Mouse (Mus musculus): ENCODE results near the gene Rlf. TPM values are rescaled to one million over a fixed set of nuclear protein-coding genes. Genes with fewer than 3 reads are reported as not detected.

Rlf gene
- polyA plus RNA-seq (2012; rRNA removed), result 14.5 and 16.1 TPM in 2 replicates

- DNase-seq (ENCODE audit: extremely low spot score in 1 of 2, low spot score in 1 of 2), result peak; percentile 97 to 100
Measured at GRCm38 (mm10) chr4:121214793-121215304, at the start of gene Rlf. Gene Rlf, minus strand, starts transcription at chr4:121215084.

- DNase-seq (ENCODE audit: extremely low spot score in 1 of 2, low spot score in 1 of 2), result no peak
Measured at GRCm38 (mm10) chr4:121241612-121242000, 26.7 kb upstream of the Rlf start.

GRCm38 (mm10) chr4:121240637-121241611, 26.0 kb upstream of the Rlf start:
- DNase-seq (ENCODE audit: extremely low spot score in 1 of 2, low spot score in 1 of 2), result peak in 1 of 2 experiments; percentile 49

- no peak for DNase-seq (ENCODE audit: extremely low spot score in 1 of 2, low spot score in 1 of 2)
Measured at GRCm38 (mm10) chr4:121239878-121240277, 25.0 kb upstream of the Rlf start.

- peak in 1 of 2 experiments; percentile 71 for DNase-seq (ENCODE audit: extremely low spot score in 1 of 2, low spot score in 1 of 2)
Measured at GRCm38 (mm10) chr4:121231772-121232414, 17.0 kb upstream of the Rlf start.

- DNase-seq (ENCODE audit: extremely low spot score in 1 of 2, low spot score in 1 of 2), result peak in 1 of 2 experiments; percentile 38
Measured at GRCm38 (mm10) chr4:121230943-121231614, 16.2 kb upstream of the Rlf start.

- peak; percentile 26 to 45 for DNase-seq (ENCODE audit: extremely low spot score in 1 of 2, low spot score in 1 of 2)
Measured at GRCm38 (mm10) chr4:121227072-121227471, 12.2 kb upstream of the Rlf start.

GRCm38 (mm10) chr4:121225177-121225576, 10.3 kb upstream of the Rlf start:
- no peak for DNase-seq (ENCODE audit: extremely low spot score in 1 of 2, low spot score in 1 of 2)

- no peak for DNase-seq (ENCODE audit: extremely low spot score in 1 of 2, low spot score in 1 of 2)
Measured at GRCm38 (mm10) chr4:121223136-121223535, 8.3 kb upstream of the Rlf start.

- DNase-seq (ENCODE audit: extremely low spot score in 1 of 2, low spot score in 1 of 2), result no peak
Measured at GRCm38 (mm10) chr4:121216216-121216615, 1.3 kb upstream of the Rlf start.

- DNase-seq (ENCODE audit: extremely low spot score in 1 of 2, low spot score in 1 of 2), result no peak
Measured at GRCm38 (mm10) chr4:121215489-121215888, 605 bp upstream of the Rlf start.

- peak; percentile 16 to 38 for DNase-seq (ENCODE audit: extremely low spot score in 1 of 2, low spot score in 1 of 2)
Measured at GRCm38 (mm10) chr4:121213936-121214792, 720 bp downstream of the Rlf start.

- DNase-seq (ENCODE audit: extremely low spot score in 1 of 2, low spot score in 1 of 2), result no peak
Measured at GRCm38 (mm10) chr4:121208911-121209310, 6.0 kb downstream of the Rlf start.

- DNase-seq (ENCODE audit: extremely low spot score in 1 of 2, low spot score in 1 of 2), result no peak
Measured at GRCm38 (mm10) chr4:121197856-121198255, 17.0 kb downstream of the Rlf start.

- DNase-seq (ENCODE audit: extremely low spot score in 1 of 2, low spot score in 1 of 2), result no peak
Measured at GRCm38 (mm10) chr4:121196995-121197394, 17.9 kb downstream of the Rlf start.

- no peak for DNase-seq (ENCODE audit: extremely low spot score in 1 of 2, low spot score in 1 of 2)
Measured at GRCm38 (mm10) chr4:121196205-121196604, 18.7 kb downstream of the Rlf start.

GRCm38 (mm10) chr4:121194736-121195135, 20.1 kb downstream of the Rlf start:
- DNase-seq (ENCODE audit: extremely low spot score in 1 of 2, low spot score in 1 of 2), result no peak

GRCm38 (mm10) chr4:121192306-121192705, 22.6 kb downstream of the Rlf start:
- no peak for DNase-seq (ENCODE audit: extremely low spot score in 1 of 2, low spot score in 1 of 2)

- DNase-seq (ENCODE audit: extremely low spot score in 1 of 2, low spot score in 1 of 2), result no peak
Measured at GRCm38 (mm10) chr4:121189341-121189740, 25.5 kb downstream of the Rlf start.

GRCm38 (mm10) chr4:121179669-121180068, 35.2 kb downstream of the Rlf start:
- no peak for DNase-seq (ENCODE audit: extremely low spot score in 1 of 2, low spot score in 1 of 2)

Measured in frontal cortex, adult 2 months (tissue).